Mouse (Mus musculus) right cerebral cortex, postnatal 25 days (tissue): ENCODE data around the gene Kl.

ENCODE experiments used
- DNase-seq: peaks from one replicate; pipeline ENCODE4 v3.0.0; 2022

Gene Kl

DNA sequence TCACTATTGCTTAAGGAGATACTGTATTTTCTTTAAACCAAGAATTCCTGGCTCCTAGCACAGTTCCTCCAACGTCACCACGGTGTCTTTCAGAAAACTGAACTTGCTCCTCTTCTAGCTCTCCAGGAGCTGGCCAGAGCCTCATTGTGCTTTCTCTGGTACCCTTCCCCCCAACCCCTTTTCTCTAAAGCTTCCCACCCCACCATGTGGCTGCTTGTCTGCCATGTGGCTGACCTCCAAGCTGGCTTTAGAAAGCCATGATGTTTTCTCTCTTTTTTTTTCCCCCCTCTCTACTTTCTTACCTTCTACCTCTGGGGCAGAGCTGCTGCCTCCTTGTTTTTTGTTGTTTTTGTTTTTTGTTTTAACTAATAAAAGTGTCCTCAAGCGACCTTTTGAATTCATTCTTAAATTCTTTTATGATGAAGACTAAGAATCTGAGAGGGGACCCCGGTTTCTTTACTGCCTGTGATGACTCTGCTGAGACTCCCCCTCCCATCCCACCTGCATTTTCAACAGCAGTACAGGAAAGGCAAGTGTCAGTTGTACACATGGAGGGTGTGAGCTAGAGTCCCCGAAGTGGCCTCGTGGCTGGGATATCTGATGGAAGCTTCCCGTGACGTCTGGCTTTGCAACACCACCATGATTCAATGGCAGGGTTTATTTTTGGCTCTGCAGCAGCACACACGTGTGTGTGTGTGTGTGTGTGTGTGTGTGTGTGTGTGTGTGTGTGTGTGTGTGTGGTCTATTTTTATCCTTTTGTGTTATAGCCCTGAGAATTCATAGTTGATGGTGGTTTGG, 82.5 kb downstream of the Kl start:
- no peak for DNase-seq

DNA sequence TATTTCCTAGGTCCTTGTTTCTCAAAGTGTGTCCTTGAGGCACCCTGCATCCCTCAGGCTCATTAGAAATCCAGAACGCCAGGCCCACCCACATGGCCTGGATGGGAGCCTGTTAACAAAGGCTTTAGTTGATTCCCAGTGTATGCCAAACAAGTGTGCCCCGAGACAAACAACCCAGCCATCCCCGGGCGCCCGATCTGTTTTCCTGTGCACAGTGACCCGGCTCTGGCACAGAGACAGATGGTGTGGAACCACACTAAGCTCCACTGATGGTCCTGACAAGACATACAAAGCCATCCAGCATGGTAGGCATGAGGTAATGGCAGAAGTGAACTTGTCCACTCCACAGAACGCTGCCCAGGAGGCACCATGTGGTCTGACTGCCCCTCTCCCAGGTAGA, 85.5 kb downstream of the Kl start:
- DNase-seq: no peak

- DNase-seq: no peak
Observed at GRCm38 (mm10) chr5:151042911-151043310, 90.5 kb downstream of the Kl start.
